Mouse (Mus musculus): ENCODE measurements around the gene Flvcr2. TPM values are rescaled to one million over a fixed set of nuclear protein-coding genes. Genes with fewer than 3 reads are reported as not detected.

Gene Flvcr2
- polyA plus RNA-seq, 1 experiment from 2014 or later: 1.3 TPM

GRCm38 (mm10) chr12:85862514-85862913 lies 116.2 kb downstream of the Flvcr2 start:
- WGBS: 53% methylated on average over 2 of the region's 2 CpGs
- ATAC-seq (ENCODE audit: low FRiP score): no peak
- Histone ChIP-seq H3K4me3 (ENCODE audit: low read depth, low read length) (no peak overlapping the region), H3K27me3 (ENCODE audit: control insufficient read depth, insufficient read depth, low read length) (no peaks in the 10 kb centered on the region), H3K4me2 (replicated peaks; ENCODE audit: low read depth, low read length) (no peak overlapping the region), H3K9me3 (ENCODE audit: control insufficient read depth, low read length) (no peaks in the 10 kb centered on the region), H3K36me3 (ENCODE audit: control insufficient read depth, insufficient read depth, low read length) (no peaks in the 10 kb centered on the region), H3K9ac (ENCODE audit: low read depth, low read length) (no peak overlapping the region), H3K4me1 (replicated peaks; ENCODE audit: control insufficient read depth, insufficient read depth, low read length) (no peaks in the 10 kb centered on the region), H3K27ac (ENCODE audit: low read depth, low read length) (no peak overlapping the region)
- no peak for DNase-seq (ENCODE audit: low spot score)

Other genes starting within 250 kb of the Flvcr2 start
- 0.25 and 0.43 TPM in 2 replicates for gene Jdp2, start 147.5 kb upstream of the Flvcr2 start, polyA plus RNA-seq (2014; fragmentation: Nextera tagmentation; extraction: Ambion mirVana)
- gene Batf, start 59.9 kb upstream of the Flvcr2 start, polyA plus RNA-seq (2014; fragmentation: Nextera tagmentation; extraction: Ambion mirVana): 1.8 and 2.2 TPM in 2 replicates
- 107 and 121 TPM in 2 replicates for gene Erg28, start 78.0 kb downstream of the Flvcr2 start, polyA plus RNA-seq (2014; fragmentation: Nextera tagmentation; extraction: Ambion mirVana)
- 18.7 and 25.6 TPM in 2 replicates for gene Ttll5, start 78.1 kb downstream of the Flvcr2 start, polyA plus RNA-seq (2014; fragmentation: Nextera tagmentation; extraction: Ambion mirVana)

Data from hindbrain, embryonic 11.5 days (tissue).